In the genomic region with DNA sequence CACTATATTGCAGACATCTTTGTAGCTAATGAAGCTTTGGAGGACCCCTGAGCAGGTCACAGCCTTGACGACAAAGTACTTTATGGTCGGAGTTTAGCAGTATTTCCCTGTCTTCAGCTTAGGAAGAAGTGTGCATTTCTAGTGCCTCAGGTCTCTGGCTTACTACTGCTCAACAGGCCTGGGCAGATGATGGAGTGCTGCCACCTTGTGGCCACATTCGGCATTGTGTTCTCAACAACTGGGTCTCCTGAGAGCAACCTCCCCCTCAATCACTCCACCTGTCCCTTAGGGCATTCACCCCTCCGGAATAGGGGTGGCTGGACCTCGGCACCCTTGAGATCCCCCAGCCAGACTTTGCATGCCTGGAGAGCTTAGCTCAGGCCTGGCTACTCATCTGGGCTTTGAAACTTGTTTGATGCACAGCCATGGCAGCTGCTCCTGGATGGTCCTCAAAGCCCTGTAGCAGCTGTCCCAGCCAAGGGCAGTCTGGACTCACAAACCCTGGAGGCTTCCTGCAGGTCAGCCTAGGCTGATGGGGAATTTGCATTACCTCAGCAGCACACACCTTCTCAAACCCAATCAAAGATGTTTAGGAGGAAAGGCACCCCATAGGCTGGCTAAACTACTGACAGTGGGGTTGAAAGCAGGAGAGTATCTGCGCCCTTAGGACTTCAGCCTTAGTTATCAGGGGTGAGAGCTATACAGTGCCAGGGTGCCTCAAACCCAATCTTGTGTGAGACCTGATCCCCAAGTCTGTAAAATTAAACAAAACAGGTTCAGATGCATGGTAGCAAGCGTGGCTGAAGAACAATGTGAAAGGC, we compare ENCODE assay signal across 8 mouse cellular contexts. TPM values are rescaled to one million over a fixed set of nuclear protein-coding genes. Genes with fewer than 3 reads are reported as not detected.
A peak's percentile ranks its signal among the peaks of the same experiment; 100 is the strongest.
DNase-seq lines count a peak whose midpoint lies in the region; ATAC-seq and TF ChIP-seq lines count a peak whose summit lies in the region.

No protein-coding gene starts in this region.

- H3K4me3 ChIP-seq in left cerebral cortex, adult 2 months = no peak overlapping the region

- no peak overlapping the region for H3K27ac ChIP-seq in left cerebral cortex, adult 2 months

- peak; percentile 57 for DNase-seq in WW6 (ENCODE audit: low read depth, low spot score)
- DNase-seq in gastrocnemius, adult 8-10 months (ENCODE audit: low spot score in 2 of 2) = peak; percentile 69 to 74
- DNase-seq in hindlimb bud, embryonic 11.5 days (ENCODE audit: extremely low spot score, low read depth, low spot score) = peak; percentile 90
- peak; percentile 80 to 90 for DNase-seq in left cerebral cortex, adult 2 months (ENCODE audit: extremely low spot score in 1 of 2, low spot score in 2 of 2)
- DNase-seq in right cerebral cortex, adult 2 months (ENCODE audit: low spot score in 2 of 2) = peak; percentile 94 to 95
- peak; percentile 61 for DNase-seq in urinary bladder, postnatal 10 days (ENCODE audit: low spot score)

- intact Hi-C loops in left cerebral cortex, adult 2 months (cut with DNase I) = loop anchor here (1.0 kb wide), 3 partner anchors 28 to 93 kb away; partner anchors contain the start of gene Sema3f

- ATAC-seq in common myeloid progenitor, adult 5-6 weeks (replicated peaks; ENCODE audit: low read depth, poor library complexity, severe bottlenecking) = peak; percentile 59
- ATAC-seq in megakaryocyte, adult 5-6 weeks (ENCODE audit: poor library complexity, severe bottlenecking) = peak; percentile 74

- peak; percentile 96 for TF ChIP-seq CTCF in left cerebral cortex, adult 2 months (IDR thresholded peaks at IDR 0.05)

RNA-seq across cellular contexts. Expression of gene Sema3f, which starts 28.0 kb away (rescaled TPM):
- 0.23 TPM in 1 of 2 replicates, not detected in the other for total RNA-seq in common myeloid progenitor, adult 5-6 weeks (2017)
- total RNA-seq in gastrocnemius, adult 8-10 months (2022) = 1 to 10 TPM; 3.3 to 4.6 (median 4.3) TPM
- 10 to 100 TPM; 17.3 to 17.7 TPM for total RNA-seq in left cerebral cortex, adult 2 months (2021)
- total RNA-seq in megakaryocyte, adult 5-6 weeks (2015) = not detected in 2 replicates
- not detected in 2 replicates for total RNA-seq in megakaryocyte, adult 5-6 weeks (2017)

RNA-seq across cellular contexts. Expression of gene Rbm5, which starts 32.6 kb away (rescaled TPM):
- total RNA-seq in common myeloid progenitor, adult 5-6 weeks (2017) = 188 and 222 TPM in 2 replicates
- total RNA-seq in gastrocnemius, adult 8-10 months (2022) = 10 to 100 TPM; 21.0 to 34.8 (median 26.8) TPM
- total RNA-seq in left cerebral cortex, adult 2 months (2021) = 100 to 1,000 TPM; 146 to 147 TPM
- 145 and 161 TPM in 2 replicates for total RNA-seq in megakaryocyte, adult 5-6 weeks (2015)
- 208 and 249 TPM in 2 replicates for total RNA-seq in megakaryocyte, adult 5-6 weeks (2017)

RNA-seq across cellular contexts. Expression of gene Gnat1, which starts 58.7 kb away (rescaled TPM):
- total RNA-seq in common myeloid progenitor, adult 5-6 weeks (2017) = not detected in 2 replicates
- total RNA-seq in gastrocnemius, adult 8-10 months (2022) = not detected
- under 1 TPM in 1 of 2 experiments, not detected in 1; 0.18 TPM for total RNA-seq in left cerebral cortex, adult 2 months (2021)
- not detected in 2 replicates for total RNA-seq in megakaryocyte, adult 5-6 weeks (2015)
- total RNA-seq in megakaryocyte, adult 5-6 weeks (2017) = not detected in 2 replicates
